Mouse (Mus musculus): Measurements from ENCODE around the gene Lcn9. TPM values are rescaled to one million over a fixed set of nuclear protein-coding genes. Genes with fewer than 3 reads are reported as not detected.

Gene Lcn9
- total RNA-seq, 1 experiment from 2014 or later, result not detected

Other genes with a start within 250 kb of the Lcn9 start
- 1.1 and 4.8 TPM in 2 replicates for gene Mamdc4, start 248.3 kb upstream of the Lcn9 start, total RNA-seq (2017)
- 27.8 and 63.7 TPM in 2 replicates for gene Phpt1, start 247.9 kb upstream of the Lcn9 start, total RNA-seq (2017)
- gene Ajm1, start 241.4 kb upstream of the Lcn9 start, total RNA-seq (2017), result 0.40 TPM in 1 of 2 replicates, not detected in the other
- gene Rabl6, start 214.6 kb upstream of the Lcn9 start, total RNA-seq (2017), result 56.5 and 67.0 TPM in 2 replicates
- gene Ccdc183, start 205.5 kb upstream of the Lcn9 start, total RNA-seq (2017), result not detected in 2 replicates
- 22.2 and 28.8 TPM in 2 replicates for gene Tmem141, start 201.1 kb upstream of the Lcn9 start, total RNA-seq (2017)
- 0.94 TPM in 1 of 2 replicates, not detected in the other for gene Fcna, start 195.1 kb upstream of the Lcn9 start, total RNA-seq (2017)
- not detected in 2 replicates for gene Lcn8, start 170.0 kb upstream of the Lcn9 start, total RNA-seq (2017)
- gene Lcn5, start 165.2 kb upstream of the Lcn9 start, total RNA-seq (2017), result not detected in 2 replicates
- not detected in 2 replicates for gene Lcn6, start 146.4 kb upstream of the Lcn9 start, total RNA-seq (2017)
- not detected in 2 replicates for gene Lcn10, start 140.4 kb upstream of the Lcn9 start, total RNA-seq (2017)
- not detected in 2 replicates for gene Obp2a, start 123.1 kb upstream of the Lcn9 start, total RNA-seq (2017)
- 6.4 and 11.8 TPM in 2 replicates for gene Bmyc, start 116.4 kb upstream of the Lcn9 start, total RNA-seq (2017)
- gene Obp2b, start 86.1 kb upstream of the Lcn9 start, total RNA-seq (2017), result not detected in 2 replicates
- not detected in 2 replicates for gene Lcn3, start 57.6 kb upstream of the Lcn9 start, total RNA-seq (2017)
- gene Lcn11, start 46.1 kb upstream of the Lcn9 start, total RNA-seq (2017), result not detected in 2 replicates
- not detected in 2 replicates for gene Gm13539, start 40.9 kb upstream of the Lcn9 start, total RNA-seq (2017)
- not detected in 2 replicates for gene Glt6d1, start 7.3 kb upstream of the Lcn9 start, total RNA-seq (2017)
- gene Sohlh1, start 24.1 kb downstream of the Lcn9 start, total RNA-seq (2017), result not detected in 2 replicates
- gene Kcnt1, start 40.6 kb downstream of the Lcn9 start, total RNA-seq (2017), result not detected in 2 replicates
- gene Camsap1, start 160.1 kb downstream of the Lcn9 start, total RNA-seq (2017), result 18.2 and 41.0 TPM in 2 replicates
- 33.5 and 49.2 TPM in 2 replicates for gene Ubac1, start 198.6 kb downstream of the Lcn9 start, total RNA-seq (2017)